Mouse (Mus musculus): ENCODE measurements around the gene Hephl1. TPM values are rescaled to one million over a fixed set of nuclear protein-coding genes. Genes with fewer than 3 reads are reported as not detected.

Gene Hephl1
- total and polyA plus RNA-seq, 3 experiments, result not detected

GRCm38 (mm10) chr9:15041556-15041955 lies 70.4 kb downstream of the Hephl1 start:
- Histone ChIP-seq H3K27ac (ENCODE audit: control insufficient read depth, low read depth, low read length) (no peak overlapping the region), H3K36me3 (ENCODE audit: control insufficient read depth in 1 of 2, insufficient read depth in 2 of 2, low read length in 2 of 2) (no peaks in the 10 kb centered on the region), H3K4me3 (ENCODE audit: control insufficient read depth in 1 of 2, insufficient read depth in 1 of 2, low read depth in 2 of 2, low read length in 2 of 2) (no peak overlapping the region), H3K4me1 (ENCODE audit: control insufficient read depth in 1 of 2, insufficient read depth in 2 of 2, low read length in 2 of 2) (no peaks in the 10 kb centered on the region), H3K9ac (ENCODE audit: control insufficient read depth, low read depth, low read length, poor library complexity, severe bottlenecking) (no peak overlapping the region), H3K27me3 (ENCODE audit: control insufficient read depth in 1 of 2, insufficient read depth in 2 of 2, low read length in 2 of 2) (no peaks in the 10 kb centered on the region), H3K79me2 (ENCODE audit: control insufficient read depth, insufficient read depth, low read length, poor library complexity) (no peaks in the 10 kb centered on the region), H3K9me3 (replicated peaks; ENCODE audit: insufficient read depth, low read length) (no peaks in the 10 kb centered on the region)
- no peak for TF ChIP-seq USF1 (IDR thresholded peaks at IDR 0.05; ENCODE audit: low read depth, low read length)
- no peak for TF ChIP-seq CHD1 (IDR thresholded peaks at IDR 0.05; ENCODE audit: low read depth, low read length)
- TF ChIP-seq MAX (IDR thresholded peaks at IDR 0.05; ENCODE audit: low read length), result no peak
- TF ChIP-seq ELF1 (IDR thresholded peaks at IDR 0.05; ENCODE audit: low read depth, low read length), result no peak
- TF ChIP-seq HCFC1 (IDR thresholded peaks at IDR 0.05; ENCODE audit: low read depth, low read length), result no peak
- DNase-seq (ENCODE audit: low read depth, low spot score), result no peak

DNA sequence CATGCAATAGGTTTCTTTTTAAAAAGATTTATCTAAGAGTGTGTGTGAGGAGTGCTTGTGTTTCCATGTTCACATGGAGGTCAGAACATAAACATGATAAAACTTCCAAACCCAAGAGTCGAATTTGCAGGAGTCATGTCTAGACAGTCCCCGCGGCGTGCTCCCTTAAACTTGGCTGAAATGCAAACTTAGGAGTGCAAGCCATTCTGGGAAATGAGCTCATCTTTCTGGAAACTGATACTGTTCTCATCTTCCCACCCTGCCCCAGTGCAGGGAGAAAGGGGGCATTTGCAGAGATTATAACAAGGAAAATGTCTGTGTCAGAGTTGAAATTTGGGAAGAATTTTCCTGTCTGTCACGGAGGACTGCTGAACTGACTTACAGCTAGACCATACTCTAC lies 72.1 kb downstream of the Hephl1 start:
- H3K27me3 ChIP-seq (ENCODE audit: control insufficient read depth in 1 of 2, insufficient read depth in 2 of 2, low read length in 2 of 2), result no peaks in the 10 kb centered on the region
- DNase-seq (ENCODE audit: low read depth, low spot score), result no peak
- no peak overlapping the region for H3K9ac ChIP-seq (ENCODE audit: control insufficient read depth, low read depth, low read length, poor library complexity, severe bottlenecking)
- H3K4me3 ChIP-seq (ENCODE audit: control insufficient read depth in 1 of 2, insufficient read depth in 1 of 2, low read depth in 2 of 2, low read length in 2 of 2), result no peak overlapping the region
- no peak overlapping the region for H3K27ac ChIP-seq (ENCODE audit: control insufficient read depth, low read depth, low read length)
- H3K79me2 ChIP-seq (ENCODE audit: control insufficient read depth, insufficient read depth, low read length, poor library complexity), result no peaks in the 10 kb centered on the region
- no peaks in the 10 kb centered on the region for H3K9me3 ChIP-seq (replicated peaks; ENCODE audit: insufficient read depth, low read length)
- H3K4me1 ChIP-seq (ENCODE audit: control insufficient read depth in 1 of 2, insufficient read depth in 2 of 2, low read length in 2 of 2), result no peaks in the 10 kb centered on the region
- H3K36me3 ChIP-seq (ENCODE audit: control insufficient read depth in 1 of 2, insufficient read depth in 2 of 2, low read length in 2 of 2), result no peaks in the 10 kb centered on the region
- TF ChIP-seq MYC (IDR thresholded peaks at IDR 0.05; ENCODE audit: low read depth, low read length) (no peak), TAL1 (IDR thresholded peaks at IDR 0.05; ENCODE audit: low read length) (no peak), POLR2AphosphoS5 (IDR thresholded peaks at IDR 0.05; ENCODE audit: borderline replicate concordance, low read depth, low read length) (no peak), ZKSCAN1 (IDR thresholded peaks at IDR 0.05; ENCODE audit: low read depth, low read length) (no peak), MXI1 (IDR thresholded peaks at IDR 0.05; ENCODE audit: low read depth, low read length) (no peak), HCFC1 (IDR thresholded peaks at IDR 0.05; ENCODE audit: low read depth, low read length) (no peak), KAT2A (conservative IDR thresholded peaks at IDR 0.05; ENCODE audit: low read depth, low read length) (no peak), JUND (IDR thresholded peaks at IDR 0.05; ENCODE audit: low read depth, low read length) (no peak), GATA1 (IDR thresholded peaks at IDR 0.05; ENCODE audit: low read depth, low read length) (no peak), ZMIZ1 (IDR thresholded peaks at IDR 0.05; ENCODE audit: low read depth, low read length) (no peak), CHD2 (IDR thresholded peaks at IDR 0.05; ENCODE audit: low read length) (no peak), USF1 (IDR thresholded peaks at IDR 0.05; ENCODE audit: low read depth, low read length) (no peak), CHD1 (IDR thresholded peaks at IDR 0.05; ENCODE audit: low read depth, low read length) (no peak), MAX (IDR thresholded peaks at IDR 0.05; ENCODE audit: low read length) (no peak), ZNF384 (IDR thresholded peaks at IDR 0.05; ENCODE audit: low read depth, low read length) (no peak), MAZ (IDR thresholded peaks at IDR 0.05; ENCODE audit: low read depth, low read length) (no peak), CTCF (IDR thresholded peaks at IDR 0.05 in 2 of 3, conservative IDR thresholded peaks at IDR 0.05 in 1 of 3; ENCODE audit: control insufficient read depth in 1 of 3, insufficient read depth in 1 of 3, low read depth in 2 of 3, low read length in 3 of 3, poor library complexity in 1 of 3, severe bottlenecking in 1 of 3) (no peak)

Data from MEL (cell line).